In genomic region chr5:111431007-111431730, GRCm38 (mm10) we compare ENCODE assay signal across 11 mouse cellular contexts. TPM values are rescaled to one million over a fixed set of nuclear protein-coding genes. Genes with fewer than 3 reads are reported as not detected.
DNase-seq lines count a peak whose midpoint lies in the region; ATAC-seq and TF ChIP-seq lines count a peak whose summit lies in the region.
"Had no signal": no experiment of that assay in that cellular context is flagged by ENCODE, and none has a peak within 500 bp of the region (broad histone marks: within the 10 kb centered on the region; RNA-seq: fewer than 3 reads in every experiment).

No protein-coding gene starts in this region.

- no peak overlapping the region for H3K4me3 ChIP-seq in lung, embryonic 16.5 days (ENCODE audit: low read length)
- H3K4me3 ChIP-seq in lung, adult 2 months (replicated peaks; ENCODE audit: extremely low read depth, low read depth, low read length), result no peak overlapping the region
- H3K4me3 ChIP-seq in midbrain, embryonic 15.5 days, result no peak overlapping the region
- no peak overlapping the region for H3K4me3 ChIP-seq in liver, embryonic 12.5 days

- H3K4me2 ChIP-seq in lung, embryonic 16.5 days (ENCODE audit: low read depth, low read length), result no peak overlapping the region
- H3K4me2 ChIP-seq in midbrain, embryonic 15.5 days, result peak overlapping the region; percentile 78
- no peak overlapping the region for H3K4me2 ChIP-seq in liver, embryonic 12.5 days

- H3K27ac ChIP-seq in lung, embryonic 16.5 days (ENCODE audit: low read length), result no peak overlapping the region
- H3K27ac ChIP-seq in midbrain, embryonic 15.5 days, result peak overlapping the region; percentile 51
- H3K27ac ChIP-seq in liver, embryonic 12.5 days, result no peak overlapping the region

- ATAC-seq in lung, embryonic 16.5 days (ENCODE audit: low read depth), result peak; percentile 41
- no peak for ATAC-seq in midbrain, embryonic 15.5 days (replicated peaks)
- no peak for ATAC-seq in liver, embryonic 12.5 days

- H3K27me3 ChIP-seq in lung, embryonic 16.5 days (ENCODE audit: control insufficient read depth, insufficient read depth, low read depth, low read length), result no peaks in the 10 kb centered on the region
- H3K27me3 ChIP-seq in midbrain, embryonic 15.5 days (replicated peaks), result no peaks in the 10 kb centered on the region
- H3K27me3 ChIP-seq in liver, embryonic 12.5 days (replicated peaks), result peaks cover 22% of the 10 kb centered on the region

- no peaks in the 10 kb centered on the region for H3K9me3 ChIP-seq in lung, embryonic 16.5 days (ENCODE audit: control insufficient read depth, low read length)
- no peaks in the 10 kb centered on the region for H3K9me3 ChIP-seq in midbrain, embryonic 15.5 days
- no peaks in the 10 kb centered on the region for H3K9me3 ChIP-seq in liver, embryonic 12.5 days (replicated peaks)

- 45% methylated on average over 11 of the region's 11 CpGs for whole genome bisulfite sequencing in lung, embryonic 16.5 days
- WGBS in lung, adult 2 months, result 62% methylated on average over 11 of the region's 11 CpGs
- WGBS in midbrain, embryonic 15.5 days, result 42% methylated on average over 11 of the region's 11 CpGs
- 64% methylated on average over 11 of the region's 11 CpGs for WGBS in liver, embryonic 12.5 days (ENCODE audit: insufficient replicate concordance)

- no peak for TF ChIP-seq CTCF in lung, adult 2 months (IDR thresholded peaks at IDR 0.05; ENCODE audit: insufficient read depth, low read length)

- H3K9ac ChIP-seq in lung, embryonic 16.5 days (ENCODE audit: low read length), result no peak overlapping the region
- H3K9ac ChIP-seq in midbrain, embryonic 15.5 days, result peak overlapping the region; percentile 7; the same call in 1 of the 2 replicates
- H3K9ac ChIP-seq in liver, embryonic 12.5 days, result no peak overlapping the region

- intact Hi-C loops in heart, postnatal 10 days (cut with DNase I), result no loop called here

- TF ChIP-seq POLR2A in lung, adult 2 months (IDR thresholded peaks at IDR 0.05; ENCODE audit: borderline replicate concordance, extremely low read depth, low read depth, low read length), result no peak

- peaks cover 24% of the 10 kb centered on the region for H3K4me1 ChIP-seq in lung, embryonic 16.5 days (replicated peaks; ENCODE audit: control insufficient read depth, insufficient read depth, low read length)
- no peaks in the 10 kb centered on the region for H3K4me1 ChIP-seq in lung, adult 2 months (ENCODE audit: control insufficient read depth, insufficient read depth, low read length)
- peaks cover 98% of the 10 kb centered on the region for H3K4me1 ChIP-seq in midbrain, embryonic 15.5 days
- H3K4me1 ChIP-seq in liver, embryonic 12.5 days, result peaks cover 15% of the 10 kb centered on the region; the same call in 1 of the 2 replicates

- H3K36me3 ChIP-seq in lung, embryonic 16.5 days (ENCODE audit: control insufficient read depth, insufficient read depth, low read length), result no peaks in the 10 kb centered on the region
- no peaks in the 10 kb centered on the region for H3K36me3 ChIP-seq in midbrain, embryonic 15.5 days (replicated peaks)
- H3K36me3 ChIP-seq in liver, embryonic 12.5 days, result no peaks in the 10 kb centered on the region

- peak; percentile 47 for DNase-seq in gastrocnemius, postnatal 10 days
- no peak for DNase-seq in gastrocnemius, postnatal 25 days
- no peak for DNase-seq in lung, adult 2 months
- peak; percentile 43 to 66 for DNase-seq in heart, postnatal 10 days
- DNase-seq in cerebellum, adult 18-20 months, result no peak
- DNase-seq: cerebellum, adult 11 months; left cerebral cortex, postnatal 4 days; thymus, adult 2 months had no signal

RNA-seq across cellular contexts. Expression of gene Mn1, which starts 14.0 kb away (rescaled TPM):
- 10 to 100 TPM; 19.6 to 30.4 TPM for total RNA-seq in gastrocnemius, postnatal 10 days (2021)
- total RNA-seq in gastrocnemius, postnatal 25 days (2021), result 10 to 100 TPM; 49.1 to 75.2 TPM
- 6.8 and 7.8 TPM in 2 replicates for polyA plus RNA-seq in lung, embryonic 16.5 days (2015; fragmentation: Nextera tagmentation; extraction: Ambion mirVana)
- polyA plus RNA-seq in lung, adult 2 months (2012; rRNA removed), result 4.0 and 6.2 TPM in 2 replicates
- 10 to 100 TPM; 17.5 to 18.9 TPM for total RNA-seq in heart, postnatal 10 days (2021)
- polyA plus RNA-seq in midbrain, embryonic 15.5 days (2015; fragmentation: Nextera tagmentation; extraction: Ambion mirVana), result 60.1 and 64.8 TPM in 2 replicates
- 2.4 and 3.1 TPM in 2 replicates for polyA plus RNA-seq in liver, embryonic 12.5 days (2016; fragmentation: Nextera tagmentation; extraction: Ambion mirVana)

Comparison
In these comparisons a context has a peak if more than half of its experiments do, and no peak if none do; other contexts are left out.
1. DNase-seq: peak in gastrocnemius, postnatal 10 days (single experiment) and heart, postnatal 10 days (2 of 2); none in gastrocnemius, postnatal 25 days (single experiment), lung, adult 2 months (single experiment) and cerebellum, adult 18-20 months (0 of 2).